Mouse (Mus musculus): ENCODE results near the gene Patl1. TPM values are rescaled to one million over a fixed set of nuclear protein-coding genes. Genes with fewer than 3 reads are reported as not detected.
"Not testable (repeated sequence)": the region's sequence is repeated elsewhere in the genome, so short reads cannot be mapped to it uniquely, and the experiment has no call there.

The Patl1 gene
- total RNA-seq (2021), result 10 to 100 TPM; 19.8 to 24.8 TPM

DNA sequence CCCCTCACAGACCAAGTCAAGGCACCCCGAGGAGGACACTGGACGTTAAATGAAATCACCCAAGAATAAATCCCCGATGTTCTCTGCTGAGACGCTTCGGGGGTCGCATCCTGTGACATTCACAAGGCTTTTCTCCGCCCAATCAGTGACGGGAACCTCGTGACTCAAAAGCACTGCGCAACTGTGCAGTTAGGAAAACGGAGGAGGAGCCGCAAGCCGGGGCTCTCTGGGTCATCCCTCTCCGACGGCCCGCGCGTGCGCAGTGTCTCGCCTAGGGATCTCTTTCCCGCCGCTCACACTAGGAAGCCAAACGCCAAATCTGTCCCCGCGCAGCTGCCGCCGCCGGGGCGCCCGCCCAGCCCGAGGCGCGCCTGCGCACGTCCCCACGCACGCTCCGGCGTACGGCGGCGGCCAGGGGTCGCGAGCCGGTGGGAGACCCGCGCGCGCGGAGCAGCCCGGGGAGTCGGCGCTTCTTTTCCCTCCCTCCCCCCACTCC lies at the start of gene Patl1:
Gene Patl1, plus strand, starts transcription at position 363 of the 496 bp plus-strand sequence.
- peak; percentile 99 for DNase-seq

DNA sequence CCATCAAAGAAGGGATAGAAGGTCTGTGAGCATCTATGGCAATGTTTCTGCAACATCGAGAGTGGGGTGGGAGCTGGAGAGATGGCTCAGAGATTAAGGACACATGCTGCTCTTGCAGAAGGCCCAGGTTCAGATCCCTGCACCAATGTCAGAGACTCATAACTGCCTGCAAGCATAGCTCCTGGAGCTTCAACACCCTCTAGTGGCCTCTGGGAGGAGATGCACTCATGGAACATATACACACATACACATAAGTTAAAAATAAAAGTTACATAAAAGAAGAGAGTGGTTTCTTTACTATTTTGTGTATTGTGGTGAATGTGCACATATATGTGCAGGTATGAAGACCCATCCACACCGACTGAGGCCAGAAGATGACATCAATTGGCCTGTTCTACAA lies 44.4 kb upstream of the Patl1 start:
- no peak for DNase-seq

DNA sequence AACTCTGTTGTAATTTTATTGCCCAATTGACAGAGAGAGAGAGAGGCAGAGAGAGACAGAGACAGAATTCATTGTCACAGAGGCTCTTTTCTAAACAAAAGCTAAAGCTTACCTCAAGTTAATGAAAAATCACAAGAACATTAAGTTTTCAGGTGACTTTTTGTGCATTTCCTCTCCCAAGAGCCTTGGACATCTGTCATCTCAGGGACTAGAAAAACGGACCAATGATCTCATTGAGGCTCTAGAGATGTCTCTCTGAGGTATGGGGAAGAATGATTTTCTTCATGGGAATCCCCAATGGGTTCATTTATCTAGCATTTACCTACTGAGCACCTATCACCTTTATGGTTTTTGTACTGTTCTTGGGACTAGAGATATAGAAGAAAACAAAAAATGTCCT lies 37.2 kb upstream of the Patl1 start, which contains the start of gene Olfr1419:
Gene Olfr1419, minus strand, starts transcription at position 101 of the 400 bp plus-strand sequence.
- no peak for DNase-seq

DNA sequence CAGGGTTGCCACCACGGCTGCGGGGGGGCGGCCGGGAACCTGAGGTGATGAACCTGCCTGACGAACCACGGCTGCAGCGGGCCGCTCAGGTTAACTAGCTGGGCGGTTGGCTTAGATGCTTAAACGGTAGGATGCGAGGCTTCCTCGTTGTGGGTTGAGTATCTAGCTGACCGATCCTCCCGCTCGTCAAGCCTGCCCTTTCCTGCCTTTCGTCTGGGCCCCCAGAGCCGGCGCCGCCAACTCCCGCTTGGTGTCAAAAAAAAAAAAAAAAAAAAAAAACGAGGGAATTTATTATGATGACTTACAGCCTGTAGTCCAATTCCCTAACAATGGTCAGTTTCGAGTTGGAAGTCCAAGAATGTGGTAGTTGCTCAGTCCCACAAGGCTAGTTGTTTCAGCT lies 33.8 kb upstream of the Patl1 start:
- DNase-seq, result not testable (repeated sequence)

DNA sequence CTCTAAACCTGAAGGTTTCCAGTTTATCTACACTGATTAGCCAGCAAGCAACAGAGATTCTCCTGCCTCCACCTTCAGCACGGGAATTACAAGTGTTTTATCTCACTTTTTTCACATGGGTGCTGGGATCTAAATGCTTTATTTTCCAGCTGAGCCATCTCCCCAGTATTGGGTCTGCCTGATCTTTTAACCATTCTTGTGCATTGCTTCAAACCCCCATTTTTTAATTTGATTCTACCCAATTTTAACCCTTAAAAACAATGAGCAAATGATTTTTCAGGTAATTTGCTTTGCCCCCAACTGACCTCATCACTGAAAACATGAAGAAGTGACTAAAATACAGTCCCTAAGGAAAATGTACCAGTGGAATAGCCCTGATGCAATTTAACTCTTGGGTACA lies 25.9 kb upstream of the Patl1 start, which contains the start of gene Olfr1420:
Gene Olfr1420, plus strand, starts transcription at position 301 of the 400 bp plus-strand sequence.
- DNase-seq, result no peak

DNA sequence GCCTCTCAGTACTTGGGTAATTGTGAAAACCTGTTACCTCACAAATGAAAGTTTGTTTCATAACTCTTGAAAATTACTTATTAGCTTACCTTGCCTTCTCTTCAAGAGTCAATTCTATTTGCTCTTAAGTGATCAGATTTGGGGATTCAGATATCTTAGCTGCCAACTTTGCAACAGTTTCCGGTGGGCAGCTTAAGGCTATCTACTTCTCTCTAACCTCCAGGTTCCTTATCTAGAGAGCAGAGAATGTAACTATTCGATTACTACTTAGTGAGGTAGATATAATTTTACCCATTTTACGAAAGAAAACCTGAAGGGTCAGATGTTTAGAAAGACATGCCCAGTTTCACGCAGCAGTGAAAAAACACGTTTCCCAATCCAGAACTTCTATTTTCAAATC lies 1.2 kb upstream of the Patl1 start:
- DNase-seq, result no peak

DNA sequence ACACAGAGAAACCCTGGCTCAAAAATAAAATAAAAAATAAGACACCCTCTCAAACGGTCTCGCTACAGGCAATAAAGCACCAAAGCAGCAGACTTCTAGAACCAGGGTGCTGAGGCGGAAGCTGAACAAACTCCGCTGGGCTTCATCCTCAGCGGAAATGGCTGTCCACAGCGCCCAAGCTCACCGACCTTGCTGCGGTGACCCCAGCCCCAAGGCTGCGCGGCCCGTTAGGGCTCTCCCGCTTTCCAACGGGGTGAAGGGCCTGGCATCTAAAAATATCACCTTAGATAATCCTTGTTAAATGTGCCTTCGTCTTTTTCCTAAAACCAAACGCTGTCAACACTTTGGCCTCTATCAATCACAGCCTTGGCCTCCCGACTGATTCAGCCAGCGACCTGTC lies 596 bp upstream of the Patl1 start:
- DNase-seq, result peak in 1 of 2 experiments; percentile 10

DNA sequence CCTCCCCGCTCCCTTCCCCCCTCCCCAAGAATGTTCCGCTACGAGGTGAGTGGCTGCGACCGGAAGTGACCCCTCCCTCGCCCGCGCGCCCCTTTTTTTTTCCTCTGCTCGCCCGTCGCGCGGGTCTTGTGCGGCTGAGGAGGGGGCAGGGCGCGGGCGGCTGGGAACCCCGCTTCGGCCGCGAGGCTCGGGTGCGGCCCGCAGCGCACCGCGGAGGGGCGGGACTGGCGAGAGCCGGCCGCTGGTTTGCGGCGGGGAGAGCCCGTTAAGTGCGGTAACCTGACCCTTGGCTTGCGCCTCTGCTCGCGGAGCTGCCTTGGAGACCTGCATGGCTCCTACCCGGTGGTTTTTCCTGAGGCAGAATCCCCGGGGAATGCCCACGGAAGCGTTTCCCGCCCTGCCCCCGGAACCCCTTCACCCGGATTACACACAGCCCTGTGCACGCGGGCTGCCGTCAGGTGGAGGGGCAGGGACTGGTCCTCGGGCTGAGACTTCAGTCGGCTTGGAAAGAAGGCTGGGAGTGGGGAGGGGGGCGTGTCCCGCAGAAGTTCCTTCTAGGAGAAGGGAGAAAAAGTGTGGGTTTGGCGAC lies 428 bp downstream of the Patl1 start:
- DNase-seq, result peak in 1 of 2 experiments; percentile 31

DNA sequence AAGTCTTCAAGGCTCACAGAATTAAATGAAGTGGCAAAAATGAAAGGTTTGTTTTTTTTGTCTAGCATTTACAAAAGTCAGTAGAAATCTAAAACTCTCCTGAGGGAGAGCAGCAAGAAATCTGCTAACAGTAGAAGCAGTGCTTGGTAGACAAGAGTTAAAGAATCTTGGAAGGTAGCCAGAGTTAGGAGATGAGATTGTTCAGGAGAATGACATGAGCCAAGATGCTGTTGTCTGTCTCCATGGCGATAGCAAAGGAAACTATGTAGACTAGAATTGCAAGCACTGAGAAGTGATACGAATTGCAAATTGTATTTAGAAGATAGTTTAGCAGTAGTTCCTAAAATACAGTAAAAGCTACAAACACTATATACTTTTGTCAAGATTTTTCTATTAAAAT lies 3.6 kb downstream of the Patl1 start:
- DNase-seq, result no peak

DNA sequence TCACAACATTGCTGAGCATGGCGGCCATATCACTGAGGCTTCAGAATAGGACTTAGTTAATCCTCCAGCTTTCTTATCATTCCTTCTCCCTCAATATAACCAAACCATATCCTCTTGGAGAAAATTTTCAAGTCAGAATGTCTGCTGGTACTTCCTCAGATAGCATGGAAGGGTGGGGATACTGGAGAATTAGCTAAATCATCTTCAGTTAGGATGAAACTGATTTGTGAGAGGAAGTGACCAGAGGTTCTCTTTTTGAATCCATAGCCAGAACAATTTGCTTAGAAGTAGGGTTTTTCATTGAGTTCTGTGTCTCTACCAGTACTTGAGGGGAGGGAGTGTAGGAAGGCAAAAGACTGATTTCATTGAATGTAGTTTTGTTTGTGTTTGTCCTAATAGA lies 9.9 kb downstream of the Patl1 start:
- DNase-seq, result no peak

DNA sequence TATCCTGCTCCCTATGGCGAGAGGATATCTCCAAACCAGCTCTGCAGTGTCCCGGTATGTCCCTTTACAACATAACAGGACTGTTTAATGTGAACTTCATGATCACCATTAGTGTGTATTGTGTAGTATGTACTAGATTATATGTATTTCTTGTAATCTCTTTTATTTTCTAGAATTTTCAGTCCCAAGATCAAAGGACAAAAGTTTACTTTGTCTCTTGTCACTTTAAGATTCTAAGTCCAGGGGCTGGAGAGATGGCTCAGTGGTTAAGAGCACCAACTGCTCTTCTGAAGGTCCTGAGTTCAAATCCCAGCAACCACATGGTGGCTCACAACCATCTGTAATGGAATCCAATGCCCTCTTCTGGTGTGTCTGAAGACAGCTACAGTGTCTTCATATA lies 10.3 kb downstream of the Patl1 start:
- DNase-seq, result not testable (repeated sequence)

DNA sequence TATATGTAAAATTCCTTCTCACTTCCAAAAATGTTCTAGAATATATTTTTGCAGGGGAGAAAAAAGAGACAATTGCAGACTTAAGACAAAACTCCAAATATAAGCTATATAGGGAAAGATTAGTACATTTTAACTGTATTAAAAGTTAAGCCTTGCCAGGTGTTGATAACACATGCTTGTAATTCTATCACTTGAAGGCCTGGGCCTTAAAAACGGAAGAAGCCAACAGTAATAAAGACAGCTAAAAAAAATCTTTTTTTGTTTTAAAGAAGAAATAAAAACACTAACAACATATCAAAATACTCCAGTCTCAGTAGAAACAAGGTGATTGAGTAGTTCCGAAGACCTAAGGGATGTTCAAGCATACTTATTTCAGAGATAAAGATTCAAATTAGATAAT lies 14.2 kb downstream of the Patl1 start:
- DNase-seq, result no peak

DNA sequence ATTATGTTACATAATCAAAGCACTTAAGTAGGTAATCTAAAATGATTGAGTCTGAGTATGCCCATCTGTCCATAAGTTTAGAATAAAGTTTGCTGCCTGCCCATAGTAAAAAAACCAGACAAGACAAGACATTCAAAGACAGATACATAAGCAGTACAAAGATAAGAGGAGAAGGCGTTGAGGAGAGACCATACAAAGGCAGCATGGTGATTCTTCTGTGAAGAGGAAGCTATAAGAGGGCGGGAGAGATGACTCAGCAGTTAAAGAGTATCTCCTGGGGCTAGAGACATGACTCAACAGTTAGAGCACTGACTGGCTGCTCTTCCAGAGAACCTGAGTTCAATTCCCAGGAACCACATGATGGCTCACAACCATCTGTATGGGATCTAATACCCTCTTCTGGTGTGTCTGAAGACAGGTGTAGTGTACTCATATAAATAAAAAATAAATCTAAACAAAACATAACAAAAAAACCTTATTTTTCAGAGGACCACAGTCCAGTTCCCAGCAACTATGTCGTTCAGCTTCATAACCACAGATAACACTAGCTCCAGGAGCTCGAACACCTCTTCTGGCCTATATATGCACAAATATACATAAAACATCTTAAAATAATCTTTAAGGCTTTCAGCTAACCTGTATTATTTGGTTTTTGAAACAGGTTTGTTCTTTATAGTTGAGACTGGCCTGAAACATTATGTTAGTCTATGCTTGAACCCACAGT lies 16.0 kb downstream of the Patl1 start:
- DNase-seq, result no peak

DNA sequence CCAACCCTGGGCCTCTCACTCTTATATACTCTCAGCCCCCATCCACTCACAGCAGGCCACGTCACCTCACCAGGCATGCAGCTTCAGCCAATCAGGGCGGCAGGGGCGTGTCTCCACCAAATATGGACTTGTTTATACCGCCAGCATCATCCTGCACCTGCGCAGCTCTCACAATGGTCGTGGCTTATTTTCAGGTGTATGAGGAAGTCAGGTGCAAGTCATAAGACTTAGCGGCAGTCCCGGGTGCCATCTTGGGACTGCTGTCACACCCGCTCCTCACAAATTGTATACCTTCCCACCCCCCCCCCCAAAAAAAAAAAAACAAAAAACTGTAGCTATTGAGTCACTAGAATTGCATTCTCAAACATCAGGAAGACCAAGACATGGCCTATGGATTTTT lies 34.3 kb downstream of the Patl1 start:
- not testable (repeated sequence) for DNase-seq

DNA sequence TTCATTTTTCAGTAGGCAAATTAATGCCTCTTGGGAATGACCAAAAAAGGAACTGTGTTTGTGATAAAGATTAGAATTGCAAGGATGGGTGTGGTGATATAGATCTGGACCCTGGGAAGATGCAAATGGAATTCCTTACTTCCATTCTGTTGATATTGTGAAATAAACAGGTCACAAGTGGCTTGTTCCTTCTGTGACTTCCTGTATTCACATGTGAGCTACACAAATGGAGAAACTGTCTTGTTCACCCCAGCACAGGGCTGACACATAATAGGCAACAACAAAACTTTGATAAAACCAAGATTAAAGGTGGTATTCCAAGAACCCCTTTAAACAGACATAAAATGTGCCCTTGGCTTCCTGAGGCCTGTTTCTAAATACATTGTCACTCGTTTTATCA lies 37.7 kb downstream of the Patl1 start:
- no peak for DNase-seq

DNA sequence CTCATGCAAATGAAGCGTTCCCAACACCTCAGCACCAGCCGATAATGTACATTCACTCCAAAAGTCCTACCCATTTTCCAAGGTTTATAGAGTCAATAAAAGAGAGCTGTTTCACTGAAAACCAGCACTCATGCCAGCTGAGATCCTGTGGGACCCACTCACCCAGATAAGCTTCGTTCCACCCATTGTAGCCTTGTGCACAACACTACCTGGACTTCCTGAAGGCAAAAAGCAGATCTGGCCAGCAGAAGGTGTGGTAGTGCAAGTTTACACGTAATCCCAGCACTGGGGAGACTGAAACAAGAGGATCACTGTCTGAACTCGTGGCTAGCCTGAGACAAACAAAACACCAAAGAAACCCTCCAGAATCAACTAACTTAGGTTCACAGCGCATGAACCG lies 38.5 kb downstream of the Patl1 start:
- DNase-seq, result no peak

DNA sequence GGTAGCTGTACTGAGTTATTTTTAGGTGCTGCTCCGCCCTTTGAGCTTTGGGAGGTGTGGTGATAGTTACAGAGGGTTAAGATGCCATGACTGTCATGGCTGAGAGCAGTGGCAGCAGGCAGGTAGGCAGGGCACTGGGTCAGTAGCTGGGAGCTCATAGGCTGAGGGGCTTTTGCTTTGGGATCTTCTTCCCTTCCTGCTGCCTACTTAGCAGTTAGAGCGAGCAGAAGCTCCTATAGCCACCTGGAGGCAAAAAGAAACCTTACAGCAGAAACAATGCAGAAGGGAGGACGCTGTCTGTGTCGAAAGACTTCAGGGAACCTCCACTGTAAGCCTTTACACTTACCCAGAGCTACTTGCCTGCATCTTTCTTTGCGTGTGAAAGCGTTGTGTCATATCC lies 42.0 kb downstream of the Patl1 start:
- DNase-seq, result no peak

DNA sequence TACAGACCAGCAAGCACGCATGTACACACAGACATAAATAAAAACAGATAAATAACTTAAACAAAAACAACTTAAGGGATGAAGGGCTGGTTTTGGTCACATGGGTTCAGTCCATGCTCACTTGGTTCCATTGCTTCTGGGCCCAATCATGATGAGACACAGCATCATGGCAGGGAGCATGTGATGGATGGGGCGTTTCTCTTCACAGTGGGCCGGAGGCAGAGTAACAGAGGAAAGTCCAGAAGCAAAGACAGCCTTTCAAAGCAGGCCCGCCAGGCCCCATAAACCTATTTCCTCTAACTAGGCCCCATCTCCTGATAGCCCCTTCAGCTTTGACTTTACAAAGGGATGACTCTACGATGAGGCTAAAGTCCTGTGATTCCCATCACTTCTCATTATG lies 44.4 kb downstream of the Patl1 start:
- DNase-seq, result no peak

DNA sequence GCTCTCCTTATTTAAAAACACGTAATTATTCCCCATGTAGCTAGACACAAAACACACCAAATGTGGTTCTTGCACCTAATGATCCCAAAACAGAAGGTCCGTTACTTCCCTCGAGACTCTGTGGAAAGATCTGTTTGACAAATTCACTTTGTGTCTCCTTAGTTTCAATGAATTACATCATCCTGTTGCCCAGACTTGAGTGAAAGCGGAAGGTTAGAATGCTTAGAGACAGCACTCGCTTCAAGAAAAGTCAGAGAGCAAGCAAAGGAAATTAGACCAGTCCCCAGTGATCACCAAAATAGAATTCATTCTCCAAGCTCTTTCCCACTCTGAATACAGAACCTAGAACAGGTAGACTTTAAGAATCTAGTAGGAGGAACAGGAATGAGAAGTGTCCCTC lies 45.2 kb downstream of the Patl1 start:
- no peak for DNase-seq

DNA sequence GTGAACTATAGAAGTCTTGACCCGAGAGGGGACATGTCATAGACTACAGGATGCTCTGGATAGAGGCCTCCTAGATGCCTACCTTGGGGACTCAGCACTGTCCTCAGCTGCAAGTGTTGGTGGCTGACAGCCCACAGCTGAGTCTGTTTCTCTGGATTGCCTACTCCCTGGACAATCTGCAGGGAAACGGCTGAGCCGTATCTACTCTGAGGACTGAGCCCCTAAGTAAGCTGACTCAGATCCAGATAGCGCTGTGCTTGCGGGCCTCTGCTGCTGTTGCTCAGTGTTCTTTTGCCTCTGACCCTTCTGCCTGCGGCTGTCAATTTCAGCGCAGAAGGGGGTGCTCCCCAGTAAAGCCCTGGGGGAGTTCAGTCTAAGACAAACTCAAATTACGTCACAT lies 45.6 kb downstream of the Patl1 start:
- no peak for DNase-seq

DNA sequence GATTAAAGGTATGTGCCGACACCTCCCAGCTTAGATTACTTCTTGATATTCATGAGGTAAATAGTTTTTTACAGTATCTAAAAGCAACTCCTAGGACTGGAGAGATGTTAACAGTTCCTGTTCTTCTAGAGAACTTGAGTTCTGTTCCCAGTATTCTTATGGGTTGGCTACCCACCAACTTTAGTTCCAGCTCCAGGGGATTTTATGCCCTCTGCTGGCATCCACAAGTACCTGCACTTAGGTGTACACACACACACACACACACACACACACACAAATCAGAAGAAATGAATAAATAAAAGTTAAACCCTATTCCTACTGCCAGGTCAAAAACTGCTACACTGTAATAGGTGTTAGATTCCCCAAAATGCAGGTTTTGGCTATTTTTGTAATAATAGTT lies 52.1 kb downstream of the Patl1 start:
- no peak for DNase-seq

DNA sequence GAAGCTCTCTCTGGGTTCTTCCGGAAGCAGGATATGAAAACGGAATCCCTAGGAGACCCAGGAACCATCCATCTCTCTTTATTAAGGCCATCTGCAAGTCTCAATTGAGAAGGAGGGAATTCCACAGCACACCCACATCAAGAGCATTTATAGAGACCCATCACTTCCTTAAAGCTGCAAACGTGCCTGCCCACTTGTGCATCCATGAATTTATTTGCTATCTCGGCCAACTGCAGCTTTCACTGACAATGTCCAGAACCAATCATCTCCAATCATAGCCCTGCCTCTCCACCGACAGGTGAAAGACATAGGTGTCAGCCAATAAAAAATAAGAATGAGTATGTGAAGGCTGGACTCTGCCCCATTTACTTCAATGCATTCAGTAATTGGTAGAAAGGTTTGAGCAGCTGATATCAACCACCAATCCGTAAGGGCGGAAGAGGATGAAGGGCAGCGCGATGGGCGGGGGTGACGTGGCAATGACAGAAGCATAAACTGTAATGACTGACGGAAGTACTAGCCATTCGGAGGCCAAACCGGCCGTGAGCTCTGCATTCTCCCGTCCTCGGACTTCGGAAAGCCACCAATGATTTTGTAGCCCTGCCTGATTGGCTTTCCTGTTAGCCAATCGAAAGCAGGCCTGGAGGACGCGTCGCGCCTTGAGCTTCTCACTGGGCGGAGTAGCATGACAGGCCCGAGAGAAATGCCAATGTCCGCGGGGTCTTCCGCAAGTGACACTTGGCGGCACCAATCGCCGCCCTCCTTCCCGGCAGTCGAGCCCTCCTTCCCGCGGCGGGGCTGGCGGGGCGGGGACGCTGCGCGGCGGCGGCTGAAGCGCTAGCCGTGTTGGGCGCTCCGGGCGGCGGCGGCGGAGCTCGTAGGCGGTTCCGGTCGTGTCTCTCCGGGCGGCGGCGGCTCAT lies 53.1 kb downstream of the Patl1 start, which contains the start of gene Osbp:
Gene Osbp, plus strand, starts transcription at position 919 of the 920 bp plus-strand sequence.
- peak; percentile 99 to 100 for DNase-seq

DNA sequence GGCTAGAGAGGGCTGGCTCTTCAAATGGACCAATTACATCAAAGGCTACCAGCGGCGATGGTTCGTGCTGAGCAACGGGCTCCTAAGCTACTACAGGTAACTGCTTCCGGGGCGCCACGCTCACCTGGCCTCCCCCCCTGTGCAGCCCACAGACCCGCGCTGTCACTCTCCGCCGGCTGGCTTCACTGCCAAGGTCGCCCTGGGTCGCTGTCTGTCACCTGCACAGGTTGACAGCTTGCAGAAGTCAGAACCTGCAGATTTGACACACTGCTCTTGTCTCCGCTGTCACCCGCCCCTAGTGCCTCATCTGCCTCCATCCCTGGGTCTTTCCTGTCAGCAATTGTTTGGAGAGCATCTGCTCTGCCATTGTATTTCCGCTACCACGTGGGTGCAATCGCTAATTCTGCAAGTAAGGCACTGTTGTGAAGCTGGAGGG lies 54.0 kb downstream of the Patl1 start:
- DNase-seq, result peak; percentile 55 to 59
